Mouse (Mus musculus): ENCODE data around the gene Ints5. TPM values are rescaled to one million over a fixed set of nuclear protein-coding genes. Genes with fewer than 3 reads are reported as not detected.
A peak's percentile ranks its signal among the peaks of the same experiment; 100 is the strongest.

Ints5 gene
- polyA plus RNA-seq, 1 experiment from 2014 or later, result 21.1 TPM

DNA sequence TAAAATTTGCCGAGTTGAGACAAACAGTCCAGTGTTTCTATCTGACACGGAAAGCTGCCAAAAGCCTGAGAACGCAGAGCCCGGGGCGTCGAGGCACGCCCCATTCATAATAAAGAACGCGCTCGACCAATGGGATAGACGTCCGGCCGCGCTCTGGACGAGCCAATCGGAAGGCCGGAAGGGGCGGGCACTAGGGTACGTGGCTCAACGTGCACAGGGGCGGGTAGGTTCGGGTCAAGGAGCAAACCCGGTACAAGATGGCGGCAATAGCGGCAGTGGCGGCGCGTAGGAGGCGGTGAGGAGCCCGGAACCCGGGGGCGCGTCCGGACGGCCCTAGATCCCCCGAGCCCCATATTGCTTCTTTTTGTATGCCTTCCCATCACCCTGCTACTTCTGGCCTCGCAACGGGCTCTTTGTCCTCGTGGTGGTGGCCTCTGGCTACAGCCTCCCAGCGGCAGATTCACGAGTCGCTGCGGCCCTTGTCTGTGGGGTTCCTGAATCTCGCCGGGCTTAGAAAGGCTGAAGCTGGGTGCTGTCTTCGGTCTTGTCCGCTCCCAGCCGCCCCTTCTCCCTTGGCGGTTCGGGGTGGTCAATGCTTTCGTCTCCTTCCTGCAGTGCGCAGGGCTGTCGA is 5.2 kb downstream of the Ints5 start, which contains the start of gene Ganab:
Ganab (plus strand) TSS at position 207 of the 631 bp plus-strand sequence.
- peak; percentile 100 for ATAC-seq (ENCODE audit: low read depth)
- Histone ChIP-seq H3K27me3 (ENCODE audit: control insufficient read depth, insufficient read depth, low read depth, low read length) (no peaks in the 10 kb centered on the region), H3K9ac (ENCODE audit: low read depth, low read length) (peak within 1 kb of the TSS; percentile 98), H3K36me3 (ENCODE audit: control insufficient read depth, insufficient read depth) (peaks cover 15% of the 10 kb centered on the region), H3K9me3 (replicated peaks; ENCODE audit: control insufficient read depth, low read length) (no peaks in the 10 kb centered on the region), H3K27ac (ENCODE audit: low read length) (peak within 1 kb of the TSS; percentile 92), H3K4me1 (ENCODE audit: control insufficient read depth, low read depth, low read length) (peaks cover 33% of the 10 kb centered on the region), H3K4me3 (ENCODE audit: low read depth, low read length) (peak within 1 kb of the TSS; percentile 95), H3K4me2 (ENCODE audit: low read depth, low read length) (peak within 1 kb of the TSS; percentile 88)
- WGBS (ENCODE audit: insufficient replicate concordance), result under 1% methylated on average over 53 of the region's 53 CpGs

GRCm38 (mm10) chr19:8898576-8898975 is 5.8 kb downstream of the Ints5 start:
- Histone ChIP-seq H3K27ac (ENCODE audit: low read length) (peak overlapping the region; percentile 92), H3K4me2 (ENCODE audit: low read depth, low read length) (peak overlapping the region; percentile 88), H3K4me1 (ENCODE audit: control insufficient read depth, low read depth, low read length) (peaks cover 31% of the 10 kb centered on the region), H3K27me3 (ENCODE audit: control insufficient read depth, insufficient read depth, low read depth, low read length) (no peaks in the 10 kb centered on the region), H3K4me3 (ENCODE audit: low read depth, low read length) (peak overlapping the region; percentile 95), H3K36me3 (ENCODE audit: control insufficient read depth, insufficient read depth) (peaks cover 20% of the 10 kb centered on the region), H3K9me3 (replicated peaks; ENCODE audit: control insufficient read depth, low read length) (no peaks in the 10 kb centered on the region), H3K9ac (ENCODE audit: low read depth, low read length) (peak overlapping the region; percentile 98)
- 2% methylated on average over 13 of the region's 13 CpGs for WGBS (ENCODE audit: insufficient replicate concordance)
- no peak for ATAC-seq (ENCODE audit: low read depth)

GRCm38 (mm10) chr19:8899079-8899478 is 6.3 kb downstream of the Ints5 start:
- H3K27me3 ChIP-seq (ENCODE audit: control insufficient read depth, insufficient read depth, low read depth, low read length), result no peaks in the 10 kb centered on the region
- ATAC-seq (ENCODE audit: low read depth), result no peak
- H3K4me3 ChIP-seq (ENCODE audit: low read depth, low read length), result peak overlapping the region; percentile 95
- 32% methylated on average over 3 of the region's 3 CpGs for WGBS (ENCODE audit: insufficient replicate concordance)
- H3K9ac ChIP-seq (ENCODE audit: low read depth, low read length), result peak overlapping the region; percentile 98
- no peaks in the 10 kb centered on the region for H3K9me3 ChIP-seq (replicated peaks; ENCODE audit: control insufficient read depth, low read length)
- peaks cover 20% of the 10 kb centered on the region for H3K36me3 ChIP-seq (ENCODE audit: control insufficient read depth, insufficient read depth)
- peak overlapping the region; percentile 66 for H3K27ac ChIP-seq (ENCODE audit: low read length)
- peak overlapping the region; percentile 88 for H3K4me2 ChIP-seq (ENCODE audit: low read depth, low read length)
- peaks cover 26% of the 10 kb centered on the region for H3K4me1 ChIP-seq (ENCODE audit: control insufficient read depth, low read depth, low read length)

GRCm38 (mm10) chr19:8903412-8903811 is 10.6 kb downstream of the Ints5 start:
- H3K4me3 ChIP-seq (ENCODE audit: low read depth, low read length), result no peak overlapping the region
- no peak overlapping the region for H3K9ac ChIP-seq (ENCODE audit: low read depth, low read length)
- no peak overlapping the region for H3K27ac ChIP-seq (ENCODE audit: low read length)
- ATAC-seq (ENCODE audit: low read depth), result no peak
- peaks cover 43% of the 10 kb centered on the region for H3K36me3 ChIP-seq (ENCODE audit: control insufficient read depth, insufficient read depth)
- no peak overlapping the region for H3K4me2 ChIP-seq (ENCODE audit: low read depth, low read length)
- H3K9me3 ChIP-seq (replicated peaks; ENCODE audit: control insufficient read depth, low read length), result no peaks in the 10 kb centered on the region
- H3K4me1 ChIP-seq (ENCODE audit: control insufficient read depth, low read depth, low read length), result peaks cover 9% of the 10 kb centered on the region
- 83% methylated on average over 5 of the region's 5 CpGs for WGBS (ENCODE audit: insufficient replicate concordance)
- H3K27me3 ChIP-seq (ENCODE audit: control insufficient read depth, insufficient read depth, low read depth, low read length), result no peaks in the 10 kb centered on the region

DNA sequence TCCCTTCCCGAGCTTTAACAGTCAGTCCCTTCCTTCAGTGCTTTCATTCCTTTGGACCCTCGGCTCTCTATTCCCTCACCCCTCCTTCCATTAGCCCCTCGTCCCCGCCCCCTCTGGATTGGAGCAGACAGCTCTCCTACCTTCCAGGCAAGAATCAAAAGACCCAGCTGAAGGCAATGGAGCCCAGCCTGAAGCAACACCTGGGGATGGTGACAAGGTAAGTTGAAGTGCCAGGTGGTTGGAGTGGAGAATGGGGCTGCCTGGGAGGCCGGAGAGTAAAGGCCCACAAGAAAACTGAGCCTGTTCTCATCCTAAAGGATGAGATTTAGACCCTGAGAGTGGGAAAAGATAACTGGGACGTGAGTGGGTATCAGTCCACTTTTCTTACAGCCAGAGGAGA is 15.7 kb downstream of the Ints5 start:
- no peak for ATAC-seq (ENCODE audit: low read depth)
- Histone ChIP-seq H3K27me3 (ENCODE audit: control insufficient read depth, insufficient read depth, low read depth, low read length) (no peaks in the 10 kb centered on the region), H3K9me3 (replicated peaks; ENCODE audit: control insufficient read depth, low read length) (no peaks in the 10 kb centered on the region), H3K4me2 (ENCODE audit: low read depth, low read length) (no peak overlapping the region), H3K36me3 (ENCODE audit: control insufficient read depth, insufficient read depth) (peaks cover 82% of the 10 kb centered on the region), H3K4me3 (ENCODE audit: low read depth, low read length) (no peak overlapping the region), H3K27ac (ENCODE audit: low read length) (no peak overlapping the region), H3K4me1 (ENCODE audit: control insufficient read depth, low read depth, low read length) (no peaks in the 10 kb centered on the region), H3K9ac (ENCODE audit: low read depth, low read length) (no peak overlapping the region)
- 81% methylated on average over 6 of the region's 6 CpGs for WGBS (ENCODE audit: insufficient replicate concordance)

DNA sequence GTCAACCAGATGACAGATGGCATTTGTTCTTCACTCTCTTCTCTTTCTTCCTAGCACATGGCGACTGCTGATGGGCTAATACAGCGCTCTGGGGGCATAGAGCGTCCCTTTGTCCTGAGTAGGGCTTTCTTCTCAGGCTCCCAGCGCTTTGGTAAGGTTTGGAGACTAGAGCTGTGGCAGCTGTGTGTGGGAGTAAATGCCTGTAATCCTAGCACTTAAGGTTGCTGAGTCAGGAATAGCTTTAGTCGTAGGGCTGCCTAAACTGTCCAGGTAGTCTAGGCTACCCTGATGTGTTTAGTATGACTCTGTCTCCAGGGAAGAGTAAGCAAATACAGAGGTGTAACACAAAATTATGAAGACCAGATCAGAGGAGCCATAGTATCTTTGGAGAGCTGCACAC is 19.0 kb downstream of the Ints5 start:
- ATAC-seq (ENCODE audit: low read depth), result no peak
- Histone ChIP-seq H3K36me3 (ENCODE audit: control insufficient read depth, insufficient read depth) (peaks cover 91% of the 10 kb centered on the region), H3K27ac (ENCODE audit: low read length) (no peak overlapping the region), H3K9me3 (replicated peaks; ENCODE audit: control insufficient read depth, low read length) (no peaks in the 10 kb centered on the region), H3K9ac (ENCODE audit: low read depth, low read length) (no peak overlapping the region), H3K27me3 (ENCODE audit: control insufficient read depth, insufficient read depth, low read depth, low read length) (no peaks in the 10 kb centered on the region), H3K4me3 (ENCODE audit: low read depth, low read length) (no peak overlapping the region), H3K4me1 (ENCODE audit: control insufficient read depth, low read depth, low read length) (no peaks in the 10 kb centered on the region), H3K4me2 (ENCODE audit: low read depth, low read length) (no peak overlapping the region)
- 89% methylated on average over 5 of the region's 5 CpGs for WGBS (ENCODE audit: insufficient replicate concordance)

- no peaks in the 10 kb centered on the region for H3K9me3 ChIP-seq (replicated peaks; ENCODE audit: control insufficient read depth, low read length)
- H3K27me3 ChIP-seq (ENCODE audit: control insufficient read depth, insufficient read depth, low read depth, low read length), result no peaks in the 10 kb centered on the region
- no peak overlapping the region for H3K9ac ChIP-seq (ENCODE audit: low read depth, low read length)
- no peaks in the 10 kb centered on the region for H3K4me1 ChIP-seq (ENCODE audit: control insufficient read depth, low read depth, low read length)
- H3K4me3 ChIP-seq (ENCODE audit: low read depth, low read length), result no peak overlapping the region
- H3K4me2 ChIP-seq (ENCODE audit: low read depth, low read length), result no peak overlapping the region
- peaks cover 69% of the 10 kb centered on the region for H3K36me3 ChIP-seq (ENCODE audit: control insufficient read depth, insufficient read depth)
- WGBS (ENCODE audit: insufficient replicate concordance), result 85% methylated on average over 3 of the region's 3 CpGs
- no peak for ATAC-seq (ENCODE audit: low read depth)
- H3K27ac ChIP-seq (ENCODE audit: low read length), result no peak overlapping the region
These were observed 21.4 kb downstream of the Ints5 start for GRCm38 (mm10) chr19:8914212-8914611.

DNA sequence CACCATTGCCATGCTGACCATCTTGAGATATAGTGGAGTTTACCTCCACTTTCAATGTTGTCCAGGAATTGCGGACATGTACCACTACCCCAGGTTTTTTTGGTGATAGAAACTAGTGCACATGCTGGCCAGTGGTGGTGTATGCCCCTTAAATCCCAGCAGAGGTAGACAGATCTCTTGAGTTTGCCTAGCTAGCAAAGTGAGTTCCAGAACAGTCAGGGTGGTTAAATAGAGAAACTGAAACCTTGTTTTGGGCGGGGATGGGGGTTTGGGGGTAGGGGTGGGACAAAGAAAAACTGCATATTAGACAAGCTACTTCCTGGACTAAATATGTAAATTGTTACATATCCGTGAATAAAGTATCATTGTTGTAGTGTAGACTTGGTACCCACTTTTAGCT is 26.2 kb downstream of the Ints5 start:
- Histone ChIP-seq H3K9ac (ENCODE audit: low read depth, low read length) (no peak overlapping the region), H3K36me3 (ENCODE audit: control insufficient read depth, insufficient read depth) (peaks cover 24% of the 10 kb centered on the region), H3K27me3 (ENCODE audit: control insufficient read depth, insufficient read depth, low read depth, low read length) (no peaks in the 10 kb centered on the region), H3K4me1 (ENCODE audit: control insufficient read depth, low read depth, low read length) (peaks cover 16% of the 10 kb centered on the region), H3K4me3 (ENCODE audit: low read depth, low read length) (no peak overlapping the region), H3K27ac (ENCODE audit: low read length) (no peak overlapping the region), H3K9me3 (replicated peaks; ENCODE audit: control insufficient read depth, low read length) (no peaks in the 10 kb centered on the region), H3K4me2 (ENCODE audit: low read depth, low read length) (no peak overlapping the region)
- WGBS (ENCODE audit: insufficient replicate concordance), result 78% methylated on average over 3 of the region's 3 CpGs
- no peak for ATAC-seq (ENCODE audit: low read depth)

GRCm38 (mm10) chr19:8919684-8920072 is 26.9 kb downstream of the Ints5 start:
- 58% methylated on average over 6 of the region's 6 CpGs for WGBS (ENCODE audit: insufficient replicate concordance)
- no peaks in the 10 kb centered on the region for H3K27me3 ChIP-seq (ENCODE audit: control insufficient read depth, insufficient read depth, low read depth, low read length)
- H3K36me3 ChIP-seq (ENCODE audit: control insufficient read depth, insufficient read depth), result peaks cover 17% of the 10 kb centered on the region
- peak overlapping the region; percentile 87 for H3K4me3 ChIP-seq (ENCODE audit: low read depth, low read length)
- no peaks in the 10 kb centered on the region for H3K9me3 ChIP-seq (replicated peaks; ENCODE audit: control insufficient read depth, low read length)
- ATAC-seq (ENCODE audit: low read depth), result no peak
- H3K4me2 ChIP-seq (ENCODE audit: low read depth, low read length), result peak overlapping the region; percentile 92
- H3K9ac ChIP-seq (ENCODE audit: low read depth, low read length), result peak overlapping the region; percentile 90
- H3K4me1 ChIP-seq (ENCODE audit: control insufficient read depth, low read depth, low read length), result peaks cover 16% of the 10 kb centered on the region
- peak overlapping the region; percentile 96 for H3K27ac ChIP-seq (ENCODE audit: low read length)

Measured in liver, embryonic 16.5 days (tissue).